Mouse (Mus musculus): ENCODE measurements around the gene Zdhhc4. TPM values are rescaled to one million over a fixed set of nuclear protein-coding genes. Genes with fewer than 3 reads are reported as not detected.
A peak's percentile ranks its signal among the peaks of the same experiment; 100 is the strongest.

Zdhhc4 gene
- polyA plus RNA-seq, 1 experiment from 2014 or later = 87.5 TPM

GRCm38 (mm10) chr5:143268985-143269362, 60.1 kb downstream of the Zdhhc4 start:
- Histone ChIP-seq H3K9ac (replicated peaks; ENCODE audit: low read depth) (peak overlapping the region; percentile 52), H3K4me1 (ENCODE audit: insufficient read depth, low read depth, low read length) (no peaks in the 10 kb centered on the region), H3K9me3 (ENCODE audit: low read length) (no peaks in the 10 kb centered on the region), H3K4me2 (replicated peaks; ENCODE audit: low read depth, low read length) (peak overlapping the region; percentile 94), H3K27ac (ENCODE audit: low read length) (no peak overlapping the region), H3K27me3 (replicated peaks; ENCODE audit: insufficient read depth, low read length) (no peaks in the 10 kb centered on the region), H3K4me3 (ENCODE audit: low read depth, low read length) (peak overlapping the region; percentile 88), H3K36me3 (ENCODE audit: insufficient read depth, low read length) (no peaks in the 10 kb centered on the region)
- no peak for DNase-seq (ENCODE audit: low spot score)
- TF ChIP-seq EP300 (IDR thresholded peaks at IDR 0.05) (no peak), CTCF (IDR thresholded peaks at IDR 0.05) (no peak)
- 24% methylated on average over 8 of the region's 8 CpGs for WGBS
- ATAC-seq = no peak

GRCm38 (mm10) chr5:143266794-143267193, 62.3 kb downstream of the Zdhhc4 start:
- Histone ChIP-seq H3K4me1 (ENCODE audit: insufficient read depth, low read depth, low read length) (no peaks in the 10 kb centered on the region), H3K9ac (replicated peaks; ENCODE audit: low read depth) (no peak overlapping the region), H3K27ac (ENCODE audit: low read length) (no peak overlapping the region), H3K27me3 (replicated peaks; ENCODE audit: insufficient read depth, low read length) (no peaks in the 10 kb centered on the region), H3K4me3 (ENCODE audit: low read depth, low read length) (no peak overlapping the region), H3K9me3 (ENCODE audit: low read length) (no peaks in the 10 kb centered on the region), H3K36me3 (ENCODE audit: insufficient read depth, low read length) (no peaks in the 10 kb centered on the region), H3K4me2 (replicated peaks; ENCODE audit: low read depth, low read length) (no peak overlapping the region)
- no peak for DNase-seq (ENCODE audit: low spot score)
- TF ChIP-seq CTCF (IDR thresholded peaks at IDR 0.05) (no peak), EP300 (IDR thresholded peaks at IDR 0.05) (no peak)
- 88% methylated on average over 6 of the region's 6 CpGs for WGBS
- no peak for ATAC-seq

Other genes with a start within 250 kb of the Zdhhc4 start
- gene Rnf216, start 216.3 kb downstream of the Zdhhc4 start, polyA plus RNA-seq (2015; fragmentation: Nextera tagmentation; extraction: Ambion mirVana) = 23.2 and 26.0 TPM in 2 replicates
- gene Olfr718-ps1, start 181.7 kb downstream of the Zdhhc4 start, polyA plus RNA-seq (2015; fragmentation: Nextera tagmentation; extraction: Ambion mirVana) = not detected in 2 replicates
- gene Rbak, start 148.5 kb downstream of the Zdhhc4 start, polyA plus RNA-seq (2015; fragmentation: Nextera tagmentation; extraction: Ambion mirVana) = 8.0 and 9.1 TPM in 2 replicates
- gene Spdye4b, start 148.2 kb downstream of the Zdhhc4 start, polyA plus RNA-seq (2015; fragmentation: Nextera tagmentation; extraction: Ambion mirVana) = not detected in 2 replicates
- gene Spdye4a, start 102.4 kb downstream of the Zdhhc4 start, polyA plus RNA-seq (2015; fragmentation: Nextera tagmentation; extraction: Ambion mirVana) = not detected in 2 replicates
- 6.7 and 7.5 TPM in 2 replicates for gene Zfp12, start 94.1 kb downstream of the Zdhhc4 start, polyA plus RNA-seq (2015; fragmentation: Nextera tagmentation; extraction: Ambion mirVana)
- 1.4 and 1.6 TPM in 2 replicates for gene Zfp316, start 59.2 kb downstream of the Zdhhc4 start, polyA plus RNA-seq (2015; fragmentation: Nextera tagmentation; extraction: Ambion mirVana)
- gene Zfp853, start 35.6 kb downstream of the Zdhhc4 start, polyA plus RNA-seq (2015; fragmentation: Nextera tagmentation; extraction: Ambion mirVana) = 0.08 TPM in 1 of 2 replicates, not detected in the other
- 18.2 and 19.5 TPM in 2 replicates for gene E130309D02Rik, start 13.9 kb downstream of the Zdhhc4 start, polyA plus RNA-seq (2015; fragmentation: Nextera tagmentation; extraction: Ambion mirVana)
- gene Grid2ip, start 28.1 kb upstream of the Zdhhc4 start, polyA plus RNA-seq (2015; fragmentation: Nextera tagmentation; extraction: Ambion mirVana) = not detected in 2 replicates
- gene Kdelr2, start 74.6 kb upstream of the Zdhhc4 start, polyA plus RNA-seq (2015; fragmentation: Nextera tagmentation; extraction: Ambion mirVana) = 233 and 242 TPM in 2 replicates
- gene Daglb, start 135.3 kb upstream of the Zdhhc4 start, polyA plus RNA-seq (2015; fragmentation: Nextera tagmentation; extraction: Ambion mirVana) = 5.9 and 6.0 TPM in 2 replicates
- gene Rac1, start 198.8 kb upstream of the Zdhhc4 start, polyA plus RNA-seq (2015; fragmentation: Nextera tagmentation; extraction: Ambion mirVana) = 439 and 450 TPM in 2 replicates